Mouse (Mus musculus) liver, embryonic 12.5 days (tissue): ENCODE measurements around the gene Smim23. TPM values are rescaled to one million over a fixed set of nuclear protein-coding genes. Genes with fewer than 3 reads are reported as not detected.

Source experiments
- ATAC-seq: fragments of 200-750 bp; cut with Nextera tagmentation; 2 replicates; pipeline ENCODE4 v1.8.0; 2017; ENCODE audit warnings: moderate number of reproducible peaks, mild to moderate bottlenecking, moderate library complexity
- H3K27ac ChIP-seq: fragments of 300-500 bp; sonication (generic); 2 replicates; pipeline ENCODE4 v1.5.1; 2016; ENCODE audit warnings: mild to moderate bottlenecking
- H3K27me3 ChIP-seq: fragments of 300-500 bp; sonication (generic); replicated peaks from 2 replicates; pipeline ENCODE4 v1.6.1; 2016; ENCODE audit warnings: mild to moderate bottlenecking, moderate library complexity
- H3K36me3 ChIP-seq: fragments of 300-500 bp; sonication (generic); 2 replicates; pipeline ENCODE4 v1.6.1; 2016; ENCODE audit warnings: mild to moderate bottlenecking, moderate library complexity
- H3K4me1 ChIP-seq: fragments of 300-500 bp; sonication (generic); 2 replicates; pipeline ENCODE4 v1.6.1; 2016
- H3K4me2 ChIP-seq: fragments of 300-500 bp; sonication (generic); 2 replicates; pipeline ENCODE4 v1.6.1; 2016; ENCODE audit warnings: mild to moderate bottlenecking, moderate library complexity
- H3K4me3 ChIP-seq: fragments of 300-500 bp; sonication (generic); 2 replicates; pipeline ENCODE4 v1.5.1; 2016; ENCODE audit warnings: mild to moderate bottlenecking, moderate library complexity
- H3K9ac ChIP-seq: fragments of 300-500 bp; sonication (generic); 2 replicates; pipeline ENCODE4 v1.6.1; 2016; ENCODE audit warnings: mild to moderate bottlenecking, moderate library complexity
- H3K9me3 ChIP-seq: fragments of 300-500 bp; sonication (generic); replicated peaks from 2 replicates; pipeline ENCODE4 v1.6.1; 2016; ENCODE audit warnings: mild to moderate bottlenecking, moderate library complexity
- WGBS: fragments of 180-500 bp; shearing (Covaris S2); methylation state at CpG from one replicate; pipeline ENCODE4 v1.1.7; 2016; ENCODE audit not compliant: insufficient replicate concordance; 5-methylcytosine and 5-hydroxymethylcytosine counted together
- polyA plus RNA-seq: library from polyadenylated mRNA; unstranded; fragments of >200 nt; fragmentation: Nextera tagmentation; extraction: Ambion mirVana; gene quantifications from 2 replicates; pipeline ENCODE4 v1.2.1, GENCODE M21; 2016

Gene Smim23
- polyA plus RNA-seq, 1 experiment from 2014 or later = not detected

DNA sequence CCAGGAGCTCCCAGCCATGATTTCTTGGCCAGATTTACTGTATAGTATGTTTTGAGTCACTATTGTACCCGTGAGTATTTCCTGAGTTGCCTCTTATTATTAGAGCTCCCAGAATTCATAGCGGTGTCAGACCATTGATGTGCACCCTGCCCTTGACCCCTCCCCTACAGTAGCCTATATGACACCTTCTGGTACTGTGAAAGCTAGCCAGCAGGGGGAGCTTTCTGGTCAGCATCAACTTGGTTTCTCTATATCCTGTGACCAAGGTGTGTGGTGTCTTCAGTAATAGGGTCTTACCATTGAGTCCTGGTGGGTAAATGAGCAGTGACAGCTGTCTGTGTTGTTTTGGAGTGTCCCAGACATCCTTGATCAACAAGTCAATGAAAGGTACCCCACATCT is 18.4 kb downstream of the Smim23 start:
- no peak for ATAC-seq
- WGBS = 17% methylated on average over 2 of the region's 2 CpGs
- no peak overlapping the region for H3K4me3 ChIP-seq
- H3K27ac ChIP-seq = no peak overlapping the region
- H3K36me3 ChIP-seq = no peaks in the 10 kb centered on the region
- H3K4me1 ChIP-seq = no peaks in the 10 kb centered on the region
- no peaks in the 10 kb centered on the region for H3K27me3 ChIP-seq
- H3K9me3 ChIP-seq = no peaks in the 10 kb centered on the region
- no peak overlapping the region for H3K4me2 ChIP-seq
- no peak overlapping the region for H3K9ac ChIP-seq

DNA sequence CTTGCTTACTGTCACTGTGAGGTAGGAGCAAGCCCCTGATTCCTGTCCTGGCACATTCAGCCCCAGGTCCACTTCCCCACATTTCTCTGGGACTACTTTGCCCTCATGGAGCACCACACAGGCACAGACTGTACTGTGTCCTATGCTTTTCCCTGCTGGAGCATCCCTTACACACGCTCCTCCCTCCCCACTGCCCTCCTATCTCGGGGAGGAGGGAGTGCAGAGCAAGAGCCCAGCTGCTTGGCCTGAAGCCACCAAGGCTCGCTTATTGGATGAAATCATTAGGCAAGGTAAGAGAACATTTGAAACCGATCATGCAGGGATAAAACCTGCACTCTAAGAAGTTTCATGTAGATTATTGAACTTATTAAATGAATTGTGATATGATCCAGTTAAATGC is 20.7 kb downstream of the Smim23 start:
- no peak for ATAC-seq
- H3K4me1 ChIP-seq = no peaks in the 10 kb centered on the region
- H3K27me3 ChIP-seq = no peaks in the 10 kb centered on the region
- H3K9ac ChIP-seq = no peak overlapping the region
- H3K27ac ChIP-seq = no peak overlapping the region
- H3K4me3 ChIP-seq = no peak overlapping the region
- H3K4me2 ChIP-seq = no peak overlapping the region
- no peaks in the 10 kb centered on the region for H3K36me3 ChIP-seq
- H3K9me3 ChIP-seq = no peaks in the 10 kb centered on the region
- whole genome bisulfite sequencing = 50% methylated on average over 4 of the region's 4 CpGs

DNA sequence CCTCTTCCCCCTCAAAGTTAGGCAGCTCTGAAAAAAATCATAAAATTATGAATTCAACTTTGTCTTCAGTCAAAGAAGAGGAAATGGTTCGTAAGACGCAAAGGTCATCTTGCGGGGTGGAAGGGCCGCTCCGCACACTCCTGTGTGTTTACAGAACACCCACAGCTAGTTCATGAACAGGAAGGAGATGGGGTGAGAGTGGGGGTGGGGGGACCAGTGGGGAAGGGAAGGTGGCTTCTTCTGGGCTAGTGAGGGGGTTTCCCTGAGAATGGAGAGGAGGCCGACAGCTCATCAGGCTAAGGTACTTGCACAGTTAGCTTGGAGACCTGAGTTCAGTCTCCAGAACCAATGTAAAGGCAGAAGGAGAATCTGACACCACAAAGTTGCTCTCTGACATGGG is 22.7 kb downstream of the Smim23 start:
- no peak overlapping the region for H3K4me2 ChIP-seq
- 58% methylated on average over 6 of the region's 6 CpGs for WGBS
- H3K4me1 ChIP-seq = no peaks in the 10 kb centered on the region
- H3K9ac ChIP-seq = no peak overlapping the region
- H3K27me3 ChIP-seq = no peaks in the 10 kb centered on the region
- no peak for ATAC-seq
- no peaks in the 10 kb centered on the region for H3K36me3 ChIP-seq
- H3K9me3 ChIP-seq = no peaks in the 10 kb centered on the region
- H3K27ac ChIP-seq = no peak overlapping the region
- no peak overlapping the region for H3K4me3 ChIP-seq

DNA sequence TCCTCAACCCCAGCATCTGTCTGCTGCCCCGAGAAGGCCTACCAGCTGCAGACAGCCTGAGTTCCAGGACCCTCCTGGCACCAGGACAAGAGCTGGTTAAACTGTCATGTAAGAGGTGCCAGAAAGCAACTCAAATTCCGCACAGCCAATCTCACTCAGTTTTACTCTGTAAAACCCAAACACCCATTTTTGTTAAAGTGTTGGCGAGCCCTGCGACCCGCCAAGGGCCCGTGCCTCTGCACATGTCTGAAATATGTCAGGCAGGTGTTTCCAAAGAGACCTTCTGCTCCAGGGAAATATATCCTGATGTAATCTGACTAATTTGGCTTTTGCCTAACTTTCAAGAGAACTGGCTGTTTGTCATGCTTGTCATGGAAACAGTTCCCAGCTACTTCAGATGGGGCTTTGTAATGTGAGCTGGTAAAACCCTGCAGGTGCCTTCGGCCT is 23.5 kb downstream of the Smim23 start:
- Histone ChIP-seq H3K27ac (no peak overlapping the region), H3K4me3 (no peak overlapping the region), H3K9ac (no peak overlapping the region), H3K9me3 (no peaks in the 10 kb centered on the region), H3K36me3 (no peaks in the 10 kb centered on the region), H3K27me3 (no peaks in the 10 kb centered on the region), H3K4me1 (no peaks in the 10 kb centered on the region), H3K4me2 (no peak overlapping the region)
- ATAC-seq = no peak
- 72% methylated on average over 7 of the region's 7 CpGs for WGBS

DNA sequence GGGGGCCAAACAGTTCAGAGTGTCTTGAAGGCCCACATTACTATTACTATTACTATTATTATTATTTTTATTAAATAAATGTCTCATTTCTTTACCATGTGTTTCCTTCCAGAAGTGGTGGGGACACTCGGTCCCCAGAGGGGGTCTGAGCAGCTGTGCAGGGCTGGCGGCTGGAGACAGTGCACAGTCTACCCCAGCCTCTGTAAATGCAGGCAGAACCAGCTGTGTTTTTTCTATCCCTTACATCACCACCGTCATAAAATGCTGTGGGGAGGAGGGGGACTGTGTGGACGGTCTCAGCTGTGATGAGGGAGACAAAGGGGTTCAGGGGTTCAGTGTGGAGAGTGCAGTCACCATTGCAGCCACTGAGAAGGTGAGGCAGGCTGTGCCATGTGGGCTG is 26.0 kb downstream of the Smim23 start:
- ATAC-seq = no peak

DNA sequence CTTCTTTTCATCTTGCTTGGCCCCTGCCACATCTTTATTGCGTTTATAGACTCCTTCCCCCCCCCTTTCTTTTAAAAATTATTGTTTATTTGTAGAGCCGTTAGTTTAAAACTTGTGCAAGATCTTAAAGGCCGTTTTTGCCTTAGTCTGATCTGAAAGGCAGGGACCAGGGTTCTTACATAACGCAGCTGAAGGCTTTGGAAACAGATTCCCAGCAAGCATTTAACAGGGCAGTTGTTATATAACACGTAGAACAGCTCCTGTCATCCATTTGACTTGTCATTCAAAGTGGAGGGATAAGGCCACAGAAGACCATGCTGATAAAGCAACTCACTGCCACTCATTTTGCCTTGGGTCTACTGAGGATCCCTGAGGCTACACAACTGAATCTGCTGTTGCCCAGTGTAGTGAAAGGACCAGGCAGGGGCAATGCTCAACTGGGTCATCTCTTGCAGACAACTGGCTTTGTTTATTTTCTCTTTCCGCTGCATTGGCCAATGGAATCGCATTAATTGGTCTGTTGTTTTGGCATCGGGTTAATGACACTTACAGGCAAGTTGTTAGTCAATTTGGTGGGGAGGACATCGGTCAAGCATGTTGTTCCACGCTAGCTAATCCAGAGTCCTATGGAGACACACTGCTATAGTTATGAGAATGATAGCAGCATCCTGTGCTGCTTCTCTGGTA is 29.5 kb downstream of the Smim23 start:
- 65% methylated on average over 10 of the region's 10 CpGs for WGBS
- ATAC-seq = no peak
- Histone ChIP-seq H3K9me3 (no peaks in the 10 kb centered on the region), H3K27me3 (no peaks in the 10 kb centered on the region), H3K36me3 (no peaks in the 10 kb centered on the region), H3K27ac (no peak overlapping the region), H3K9ac (no peak overlapping the region), H3K4me2 (no peak overlapping the region), H3K4me1 (no peaks in the 10 kb centered on the region), H3K4me3 (no peak overlapping the region)

More for the DNA sequence above, 26.0 kb downstream of the Smim23 start:
- no peak overlapping the region for H3K27ac ChIP-seq
- WGBS = 61% methylated on average over 4 of the region's 4 CpGs
- H3K4me1 ChIP-seq = no peaks in the 10 kb centered on the region
- H3K4me3 ChIP-seq = no peak overlapping the region
- H3K36me3 ChIP-seq = no peaks in the 10 kb centered on the region
- no peak overlapping the region for H3K4me2 ChIP-seq
- H3K9ac ChIP-seq = no peak overlapping the region
- H3K9me3 ChIP-seq = no peaks in the 10 kb centered on the region
- H3K27me3 ChIP-seq = no peaks in the 10 kb centered on the region

DNA sequence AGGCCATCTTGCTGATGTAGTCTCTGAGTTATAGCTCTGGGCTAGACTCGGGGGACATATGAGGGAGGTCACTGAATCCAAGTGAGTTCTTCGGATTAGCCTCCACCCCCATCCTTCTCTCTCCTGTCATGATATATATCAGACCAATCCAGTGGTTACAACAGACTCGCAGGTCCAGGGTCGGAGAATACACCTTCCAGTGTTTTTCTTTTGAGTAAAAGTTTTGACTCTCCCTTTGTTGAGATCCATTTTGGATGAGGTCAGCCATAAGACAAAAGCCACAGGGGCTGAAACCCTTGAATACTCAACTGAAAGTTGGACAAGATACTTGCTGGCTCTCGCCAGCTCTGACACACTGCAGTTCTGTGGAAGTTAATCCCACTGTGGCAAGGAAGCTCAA is 38.2 kb downstream of the Smim23 start:
- 71% methylated on average over 5 of the region's 5 CpGs for WGBS

DNA sequence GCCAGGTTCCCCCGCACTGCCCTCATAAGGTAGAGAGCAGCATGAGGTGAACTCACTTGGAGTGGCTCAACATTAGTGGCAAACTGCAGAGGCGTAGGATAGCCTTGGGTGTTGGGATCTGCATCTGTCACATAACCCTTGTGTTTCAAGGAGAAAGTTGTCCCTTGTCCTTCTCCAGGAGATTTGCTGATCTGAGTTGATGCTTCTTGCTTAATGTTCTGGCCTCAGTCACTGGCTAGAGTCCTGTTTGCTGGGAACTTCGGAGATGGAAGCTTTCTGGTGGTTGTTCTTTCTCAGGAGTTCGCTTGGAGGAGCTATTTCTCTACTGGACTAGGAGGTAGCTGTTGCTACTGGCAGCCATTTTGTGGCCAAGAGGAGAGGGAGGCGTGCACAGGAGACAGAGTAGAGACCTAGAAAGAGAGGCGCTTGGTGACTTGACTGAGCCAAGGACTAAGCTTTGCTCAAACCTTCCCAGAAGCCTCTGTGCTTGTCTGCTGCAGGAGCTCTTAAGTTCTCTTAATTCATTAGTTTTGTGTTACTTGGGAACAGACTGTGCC is 38.7 kb downstream of the Smim23 start:
- Histone ChIP-seq H3K9me3 (no peaks in the 10 kb centered on the region), H3K27me3 (no peaks in the 10 kb centered on the region), H3K9ac (no peak overlapping the region), H3K27ac (no peak overlapping the region), H3K4me2 (no peak overlapping the region), H3K36me3 (no peaks in the 10 kb centered on the region), H3K4me1 (no peaks in the 10 kb centered on the region), H3K4me3 (no peak overlapping the region)
- WGBS = 71% methylated on average over 6 of the region's 6 CpGs
- ATAC-seq = no peak

More for the DNA sequence above, 38.2 kb downstream of the Smim23 start:
- no peaks in the 10 kb centered on the region for H3K36me3 ChIP-seq
- no peak overlapping the region for H3K27ac ChIP-seq
- no peaks in the 10 kb centered on the region for H3K27me3 ChIP-seq
- H3K4me3 ChIP-seq = no peak overlapping the region
- no peak overlapping the region for H3K9ac ChIP-seq
- H3K9me3 ChIP-seq = no peaks in the 10 kb centered on the region
- H3K4me2 ChIP-seq = no peak overlapping the region
- no peaks in the 10 kb centered on the region for H3K4me1 ChIP-seq
- no peak for ATAC-seq

DNA sequence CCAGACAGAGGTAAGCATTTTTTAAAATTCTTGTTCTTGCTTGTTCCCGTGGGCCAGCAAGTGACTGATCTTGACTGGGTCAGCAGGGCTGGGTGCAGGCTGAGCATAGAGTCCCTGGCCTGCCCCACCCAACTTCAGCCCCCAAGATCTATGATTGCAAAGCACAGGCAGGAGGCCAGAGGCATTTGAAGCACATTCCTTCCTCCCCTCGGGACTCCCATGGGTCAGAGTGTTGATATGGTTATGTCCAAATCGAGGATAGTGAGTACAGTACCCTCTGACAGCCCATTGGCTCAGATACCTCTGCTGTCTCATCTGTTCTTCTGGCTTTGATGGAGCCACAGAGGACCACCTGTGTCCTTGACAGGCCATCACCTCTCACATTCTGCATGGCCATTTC is 41.7 kb downstream of the Smim23 start:
- no peak for ATAC-seq
- H3K27me3 ChIP-seq = no peaks in the 10 kb centered on the region
- WGBS = 46% methylated on average over 3 of the region's 3 CpGs

DNA sequence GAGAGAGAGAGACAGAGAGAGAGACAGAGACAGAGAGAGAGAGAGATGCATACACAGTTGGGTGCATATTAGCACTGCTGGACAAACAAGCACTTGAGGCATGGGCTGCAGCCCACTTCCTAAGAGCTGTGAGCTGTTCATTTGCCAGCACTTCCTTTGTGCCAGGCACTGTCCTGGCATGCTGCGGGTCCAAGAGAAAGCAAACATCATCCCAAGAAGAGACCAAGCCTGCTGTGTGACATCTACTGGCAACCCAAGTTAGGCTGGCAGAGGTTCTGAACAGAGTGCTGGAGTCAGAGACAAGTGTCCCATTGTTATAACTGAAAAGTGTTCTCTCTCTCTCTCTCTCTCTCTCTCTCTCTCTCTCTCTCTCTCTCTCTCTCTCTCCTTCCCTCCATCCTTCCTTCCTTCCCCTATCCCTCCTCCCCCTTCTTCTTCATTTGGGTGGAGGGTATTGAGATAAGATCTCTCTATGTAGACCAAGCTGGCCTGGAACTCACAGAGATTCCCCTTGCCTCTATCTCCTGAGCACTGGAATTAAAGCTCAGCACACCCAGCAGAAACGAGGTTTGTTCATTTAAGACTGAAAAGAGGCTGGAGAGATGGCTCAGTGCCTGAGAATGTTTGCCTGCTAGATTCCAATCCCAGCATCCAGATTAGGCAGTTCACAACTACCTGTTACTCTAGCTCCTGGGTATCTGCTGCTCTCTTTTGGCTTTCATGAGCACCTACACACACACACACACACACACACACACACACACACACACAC is 42.6 kb downstream of the Smim23 start:
- H3K27ac ChIP-seq = no peak overlapping the region
- H3K4me3 ChIP-seq = no peak overlapping the region
- no peaks in the 10 kb centered on the region for H3K9me3 ChIP-seq
- no peaks in the 10 kb centered on the region for H3K27me3 ChIP-seq
- H3K36me3 ChIP-seq = no peaks in the 10 kb centered on the region
- H3K4me1 ChIP-seq = no peaks in the 10 kb centered on the region
- ATAC-seq = no peak
- no peak overlapping the region for H3K9ac ChIP-seq
- WGBS = 47% methylated on average over 2 of the region's 2 CpGs
- H3K4me2 ChIP-seq = no peak overlapping the region

More for the DNA sequence above, 41.7 kb downstream of the Smim23 start:
- Histone ChIP-seq H3K4me2 (no peak overlapping the region), H3K4me3 (no peak overlapping the region), H3K9ac (no peak overlapping the region), H3K9me3 (no peaks in the 10 kb centered on the region), H3K36me3 (no peaks in the 10 kb centered on the region), H3K27ac (no peak overlapping the region), H3K4me1 (no peaks in the 10 kb centered on the region)

DNA sequence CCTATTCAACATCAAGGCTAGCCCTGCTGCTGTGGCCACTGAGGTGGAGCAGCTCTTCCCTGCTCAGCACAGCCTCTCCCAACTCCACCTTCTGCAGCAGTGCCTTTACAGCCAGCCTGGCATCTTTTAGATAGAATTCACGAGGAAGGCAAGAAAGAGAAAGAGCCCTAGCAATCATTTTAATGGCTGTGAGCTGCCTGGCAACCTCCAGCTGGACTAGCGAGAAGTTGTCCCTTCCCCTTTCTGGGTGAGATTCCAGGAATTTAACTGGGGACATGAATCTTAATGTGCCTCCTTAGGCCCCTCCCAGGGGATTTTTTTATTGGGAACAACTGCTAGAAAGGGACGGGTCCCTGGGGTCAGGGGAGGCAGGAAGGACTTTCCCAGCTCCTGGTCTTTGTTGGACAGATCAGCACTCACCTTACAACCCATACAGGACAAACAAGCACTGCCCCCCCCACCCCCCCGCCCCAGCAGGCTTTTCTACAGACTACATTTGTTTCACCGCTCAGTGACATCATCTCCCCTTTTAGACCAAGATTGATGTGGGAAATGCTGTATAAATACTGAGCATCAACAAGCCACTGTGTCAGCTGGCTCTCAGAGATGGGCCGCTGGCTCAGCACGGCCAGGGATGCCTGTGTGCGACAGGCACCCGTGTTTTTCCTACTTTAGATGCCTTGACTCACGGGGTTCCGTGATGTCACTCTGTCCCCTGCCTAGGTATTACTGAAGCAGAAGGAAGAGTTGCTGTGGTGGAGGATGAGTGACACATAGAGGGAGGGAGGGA is 43.5 kb downstream of the Smim23 start:
- no peaks in the 10 kb centered on the region for H3K4me1 ChIP-seq
- no peak overlapping the region for H3K9ac ChIP-seq
- H3K27ac ChIP-seq = no peak overlapping the region
- H3K4me3 ChIP-seq = no peak overlapping the region
- H3K27me3 ChIP-seq = no peaks in the 10 kb centered on the region
- H3K36me3 ChIP-seq = no peaks in the 10 kb centered on the region
- ATAC-seq = no peak
- WGBS = 53% methylated on average over 11 of the region's 11 CpGs
- 0 out of 2 replicates have a peak, but pooled peaks cover 4% of the 10 kb centered on the region for H3K9me3 ChIP-seq
- H3K4me2 ChIP-seq = no peak overlapping the region
